Mouse (Mus musculus) layer of hippocampus, postnatal 25 days (tissue): ENCODE measurements around the gene Tusc2. TPM values are rescaled to one million over a fixed set of nuclear protein-coding genes. Genes with fewer than 3 reads are reported as not detected.

Experiments used
- DNase-seq, 2 experiments: peaks; one replicate each; pipeline ENCODE4 v3.0.0; 2022; ENCODE audit warnings: mixed read lengths in 2 of 2, low spot score in 1 of 2; ENCODE audit errors: extremely low spot score in 1 of 2
- total RNA-seq, 2 experiments: library from RNA; stranded (reverse); gene quantifications; 2 replicates each; pipeline ENCODE4 v1.2.3; 2021

Tusc2 gene
- total RNA-seq, 2 experiments from 2014 or later = 71.1 to 76.0 TPM

- no peak for DNase-seq
These were observed 23.4 kb downstream of the Tusc2 start for GRCm38 (mm10) chr9:107586504-107586903.

GRCm38 (mm10) chr9:107586974-107587832, 24.1 kb downstream of the Tusc2 start, which contains the start of gene Ifrd2:
TSS of gene Ifrd2 (plus strand) at chr9:107587642.
- DNase-seq = peak; percentile 77 to 85

- DNase-seq = no peak
These were observed 25.0 kb downstream of the Tusc2 start for GRCm38 (mm10) chr9:107587833-107588639.

GRCm38 (mm10) chr9:107590058-107590772, 27.2 kb downstream of the Tusc2 start:
- DNase-seq = no peak

GRCm38 (mm10) chr9:107590773-107591060, 27.7 kb downstream of the Tusc2 start:
- DNase-seq = no peak

GRCm38 (mm10) chr9:107593101-107593976, 30.3 kb downstream of the Tusc2 start:
- no peak for DNase-seq

GRCm38 (mm10) chr9:107594281-107595062, 31.4 kb downstream of the Tusc2 start:
- no peak for DNase-seq

- no peak for DNase-seq
These were observed 33.8 kb downstream of the Tusc2 start for GRCm38 (mm10) chr9:107596619-107597569.

GRCm38 (mm10) chr9:107598385-107598784, 35.3 kb downstream of the Tusc2 start:
- DNase-seq = no peak

- no peak for DNase-seq
These were observed 36.4 kb downstream of the Tusc2 start for GRCm38 (mm10) chr9:107599433-107599832.

GRCm38 (mm10) chr9:107599842-107600241, 36.8 kb downstream of the Tusc2 start:
- no peak for DNase-seq

- DNase-seq = no peak
These were observed 37.7 kb downstream of the Tusc2 start for GRCm38 (mm10) chr9:107600745-107601144.

- DNase-seq = no peak
These were observed 38.2 kb downstream of the Tusc2 start for GRCm38 (mm10) chr9:107601275-107601674.

- DNase-seq = peak; percentile 96 to 100
These were observed 39.1 kb downstream of the Tusc2 start for GRCm38 (mm10) chr9:107602068-107602648.

GRCm38 (mm10) chr9:107603251-107603650, 40.2 kb downstream of the Tusc2 start:
- DNase-seq = no peak

GRCm38 (mm10) chr9:107605041-107605661, 42.1 kb downstream of the Tusc2 start:
- DNase-seq = no peak

GRCm38 (mm10) chr9:107606591-107606990, 43.5 kb downstream of the Tusc2 start:
- no peak for DNase-seq
